Mouse (Mus musculus) heart, postnatal 25 days (tissue): ENCODE measurements around the gene Siah1b. TPM values are rescaled to one million over a fixed set of nuclear protein-coding genes. Genes with fewer than 3 reads are reported as not detected.
A peak's percentile ranks its signal among the peaks of the same experiment; 100 is the strongest.

Experiments
- DNase-seq: peaks from one replicate; pipeline ENCODE4 v3.0.0; 2022; ENCODE audit warnings: low spot score
- intact Hi-C: fragments of 180-260 bp; cut with DNase I; formaldehyde crosslinking; loops from one replicate; pipeline ENCODE4 v1.15.1; 2025
- total RNA-seq, 2 experiments: library from RNA; stranded (reverse); gene quantifications; 2 replicates each; pipeline ENCODE4 v1.2.3; 2021

Gene Siah1b
- total RNA-seq, 2 experiments from 2014 or later = 3.7 to 4.4 TPM

GRCm38 (mm10) chrX:164038882-164039281 is 37.4 kb downstream of the Siah1b start:
- intact Hi-C loops = no loop called here
- DNase-seq = no peak

- DNase-seq = no peak
- intact Hi-C loops = no loop called here
These were observed 40.4 kb downstream of the Siah1b start for GRCm38 (mm10) chrX:164035931-164036330.

GRCm38 (mm10) chrX:164035401-164035800 is 40.9 kb downstream of the Siah1b start:
- intact Hi-C loops = no loop called here
- no peak for DNase-seq

- DNase-seq = no peak
- intact Hi-C loops = no loop called here
These were observed 43.8 kb downstream of the Siah1b start for GRCm38 (mm10) chrX:164032526-164032925.

- DNase-seq = peak; percentile 79
- intact Hi-C loops = no loop called here
These were observed 48.5 kb downstream of the Siah1b start, which contains the start of gene Car5b for GRCm38 (mm10) chrX:164027607-164028289. Car5b (minus strand) TSS chrX:164027997.

Other genes with a start within 250 kb of the Siah1b start
- 10 to 100 TPM; 16.9 to 22.8 TPM for gene Ap1s2, start 167.5 kb downstream of the Siah1b start, total RNA-seq
- 10 to 100 TPM in 1 of 2 experiments, 1 to 10 TPM in 1; 8.9 to 11.9 TPM for gene Zrsr2, start 117.8 kb downstream of the Siah1b start, total RNA-seq
- gene Car5b, start 48.5 kb downstream of the Siah1b start, total RNA-seq = 1 to 10 TPM in 1 of 2 experiments, under 1 TPM in 1; 0.78 to 1.4 TPM
- gene Cltrn, start 12.3 kb upstream of the Siah1b start, total RNA-seq = not detected
- 1 to 10 TPM; 1.1 to 1.9 TPM for gene Ace2, start 62.8 kb upstream of the Siah1b start, total RNA-seq
- 1 to 10 TPM; 2.4 to 3.2 TPM for gene Bmx, start 181.7 kb upstream of the Siah1b start, total RNA-seq
- gene Pir, start 192.9 kb upstream of the Siah1b start, total RNA-seq = 1 to 10 TPM; 3.4 to 3.6 TPM